In the genomic region with DNA sequence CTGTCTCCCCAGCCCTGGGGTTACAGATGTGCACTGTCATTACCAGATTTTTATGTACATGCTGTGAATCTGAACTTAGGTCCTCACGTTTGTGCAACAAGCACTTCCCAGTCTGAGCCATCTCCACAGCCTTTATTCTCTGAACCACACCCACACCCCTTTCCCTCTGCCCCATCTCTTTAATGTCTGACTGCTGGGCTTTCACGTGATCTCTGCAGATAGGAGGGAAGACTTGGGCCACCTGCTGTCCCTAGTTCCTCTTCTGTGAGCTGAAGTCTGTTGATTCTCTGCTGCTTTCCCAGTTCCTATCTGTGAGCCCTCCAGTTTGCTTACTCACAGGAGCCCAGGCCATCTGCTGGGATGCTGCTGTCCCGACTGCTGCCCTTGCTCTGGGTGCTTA, we compare ENCODE assay signal across 20 mouse cellular contexts. TPM values are rescaled to one million over a fixed set of nuclear protein-coding genes. Genes with fewer than 3 reads are reported as not detected.
A peak's percentile ranks its signal among the peaks of the same experiment; 100 is the strongest.
DNase-seq lines count a peak whose midpoint lies in the region; ATAC-seq and TF ChIP-seq lines count a peak whose summit lies in the region.
"Had no signal": no experiment of that assay in that cellular context is flagged by ENCODE, and none has a peak within 500 bp of the region (broad histone marks: within the 10 kb centered on the region; RNA-seq: fewer than 3 reads in every experiment).

Siglech (plus strand) TSS at position 253 of the 400 bp plus-strand sequence.

- H3K27ac ChIP-seq in spleen, adult 2 months (ENCODE audit: insufficient read depth, low read length): no peak within 1 kb of the TSS
- no peak within 1 kb of the TSS for H3K27ac ChIP-seq in lung, postnatal 0 days (ENCODE audit: low read length)
- H3K27ac ChIP-seq: hindbrain, embryonic 15.5 days; midbrain, embryonic 12.5 days had no signal

- no peaks in the 10 kb centered on the region for H3K36me3 ChIP-seq in spleen, adult 2 months (ENCODE audit: control insufficient read depth, insufficient read depth, low read length)
- H3K36me3 ChIP-seq in lung, postnatal 0 days (ENCODE audit: insufficient read depth, low read length): no peaks in the 10 kb centered on the region
- H3K36me3 ChIP-seq: hindbrain, embryonic 15.5 days; midbrain, embryonic 12.5 days had no signal

- no peak within 1 kb of the TSS for H3K4me2 ChIP-seq in lung, postnatal 0 days (replicated peaks; ENCODE audit: low read depth, low read length)
- H3K4me2 ChIP-seq: hindbrain, embryonic 15.5 days; liver, embryonic 11.5 days; midbrain, embryonic 12.5 days had no signal

- no peak for TF ChIP-seq CTCF in spleen, adult 2 months (IDR thresholded peaks at IDR 0.05; ENCODE audit: extremely low read depth, insufficient read depth, insufficient read length, insufficient replicate concordance)
- no peak for TF ChIP-seq CTCF in lung, postnatal 0 days (IDR thresholded peaks at IDR 0.05)

- no peak within 1 kb of the TSS for H3K9ac ChIP-seq in lung, postnatal 0 days (replicated peaks; ENCODE audit: low read depth)
- H3K9ac ChIP-seq: hindbrain, embryonic 15.5 days; midbrain, embryonic 12.5 days had no signal

- H3K4me1 ChIP-seq in spleen, adult 2 months (ENCODE audit: control insufficient read depth, insufficient read depth, insufficient read length): peaks cover 2% of the 10 kb centered on the region; the same call in 1 of the 2 replicates
- no peaks in the 10 kb centered on the region for H3K4me1 ChIP-seq in lung, postnatal 0 days (ENCODE audit: insufficient read depth, low read depth, low read length)
- H3K4me1 ChIP-seq: hindbrain, embryonic 15.5 days; midbrain, embryonic 12.5 days had no signal

- WGBS in spleen, adult 2 months: 8% methylated on average over 3 of the region's 3 CpGs
- 28% methylated on average over 3 of the region's 3 CpGs for WGBS in lung, postnatal 0 days

- no peak for TF ChIP-seq EP300 in lung, postnatal 0 days (IDR thresholded peaks at IDR 0.05)

- no peaks in the 10 kb centered on the region for H3K27me3 ChIP-seq in spleen, adult 2 months (ENCODE audit: control insufficient read depth, insufficient read depth, low read length)
- no peaks in the 10 kb centered on the region for H3K27me3 ChIP-seq in lung, postnatal 0 days (replicated peaks; ENCODE audit: insufficient read depth, low read length)
- H3K27me3 ChIP-seq: hindbrain, embryonic 15.5 days; midbrain, embryonic 12.5 days had no signal

- TF ChIP-seq POLR2A in spleen, adult 2 months (IDR thresholded peaks at IDR 0.05; ENCODE audit: low read depth, low read length): no peak

- DNase-seq in frontal cortex, adult 2 months (ENCODE audit: extremely low spot score in 1 of 2, low spot score in 1 of 2): no peak
- DNase-seq in spleen, adult 2 months (ENCODE audit: low read depth in 1 of 2, low spot score in 2 of 2): no peak
- DNase-seq in spleen, adult 12 weeks (ENCODE audit: low spot score): no peak
- DNase-seq in adrenal gland, adult 8-10 months: no peak
- no peak for DNase-seq in lung, postnatal 0 days (ENCODE audit: low spot score)
- DNase-seq: adrenal gland, postnatal 36 days; cerebellum, adult 18-20 months; kidney, adult 11 months; kidney, postnatal 4 days; lung, postnatal 10 days; thymus, postnatal 14 days had no signal

- no peaks in the 10 kb centered on the region for H3K9me3 ChIP-seq in lung, postnatal 0 days (ENCODE audit: low read length)
- H3K9me3 ChIP-seq: hindbrain, embryonic 15.5 days; midbrain, embryonic 12.5 days had no signal

- no peak within 1 kb of the TSS for H3K4me3 ChIP-seq in spleen, adult 2 months (ENCODE audit: extremely low read depth, insufficient read depth, insufficient read length)
- H3K4me3 ChIP-seq in lung, postnatal 0 days (ENCODE audit: low read depth, low read length): no peak within 1 kb of the TSS
- H3K4me3 ChIP-seq: hindbrain, embryonic 15.5 days; midbrain, embryonic 12.5 days had no signal

- no peak for ATAC-seq in frontal cortex, adult (ENCODE audit: low TSS enrichment)
- peak; percentile 95 for ATAC-seq in granulocyte monocyte progenitor cell, adult 5-6 weeks (replicated peaks; ENCODE audit: poor library complexity, severe bottlenecking)
- ATAC-seq in megakaryocyte progenitor cell, adult 5-6 weeks (replicated peaks; ENCODE audit: poor library complexity): peak; percentile 92
- no peak for ATAC-seq in lung, postnatal 0 days
- ATAC-seq: forebrain, embryonic 16.5 days had no signal

RNA-seq across cellular contexts. Expression of gene Siglech, which starts in this region (rescaled TPM):
- polyA plus RNA-seq in frontal cortex, adult 2 months (2012; rRNA removed): 20.5 and 33.1 TPM in 2 replicates
- 47.3 and 49.7 TPM in 2 replicates for polyA plus RNA-seq in spleen, adult 2 months (2012; rRNA removed)
- total RNA-seq in granulocyte monocyte progenitor cell, adult 5-6 weeks (2014; fragmentation: Nextera tagmentation): not detected in 2 replicates
- not detected in 2 replicates for total RNA-seq in granulocyte monocyte progenitor cell, adult 5-6 weeks (2017)
- 0.10 TPM in 1 of 2 replicates, not detected in the other for total RNA-seq in megakaryocyte progenitor cell, adult 5-6 weeks (2015)
- 0.46 TPM in 1 of 2 replicates, not detected in the other for total RNA-seq in megakaryocyte progenitor cell, adult 5-6 weeks (2017)
- 1 to 10 TPM in 3 of 4 experiments, under 1 TPM in 1; 0.87 to 1.6 (median 1.2) TPM for total RNA-seq in adrenal gland, adult 8-10 months (2022)
- 0.27 and 0.42 TPM in 2 replicates for polyA plus RNA-seq in lung, postnatal 0 days (2015; fragmentation: Nextera tagmentation; extraction: Ambion mirVana)
- total RNA-seq: gastrocnemius, postnatal 4 days had no signal
- polyA plus RNA-seq: heart, postnatal 0 days had no signal

Comparison
In these comparisons a context has a peak if more than half of its experiments do, and no peak if none do; other contexts are left out.
1. RNA of gene Siglech (polyA plus RNA-seq): 47.3 to 49.7 TPM in spleen, adult 2 months and 20.5 to 33.1 TPM in frontal cortex, adult 2 months; 0.27 to 0.42 TPM in lung, postnatal 0 days; every median in the first group is over 10 times any median in the second.
2. Peak in ATAC-seq in granulocyte monocyte progenitor cell, adult 5-6 weeks; RNA of the gene not detected or under 1 TPM.
3. Peak in ATAC-seq in megakaryocyte progenitor cell, adult 5-6 weeks; RNA of the gene not detected or under 1 TPM.